In the genomic region with DNA sequence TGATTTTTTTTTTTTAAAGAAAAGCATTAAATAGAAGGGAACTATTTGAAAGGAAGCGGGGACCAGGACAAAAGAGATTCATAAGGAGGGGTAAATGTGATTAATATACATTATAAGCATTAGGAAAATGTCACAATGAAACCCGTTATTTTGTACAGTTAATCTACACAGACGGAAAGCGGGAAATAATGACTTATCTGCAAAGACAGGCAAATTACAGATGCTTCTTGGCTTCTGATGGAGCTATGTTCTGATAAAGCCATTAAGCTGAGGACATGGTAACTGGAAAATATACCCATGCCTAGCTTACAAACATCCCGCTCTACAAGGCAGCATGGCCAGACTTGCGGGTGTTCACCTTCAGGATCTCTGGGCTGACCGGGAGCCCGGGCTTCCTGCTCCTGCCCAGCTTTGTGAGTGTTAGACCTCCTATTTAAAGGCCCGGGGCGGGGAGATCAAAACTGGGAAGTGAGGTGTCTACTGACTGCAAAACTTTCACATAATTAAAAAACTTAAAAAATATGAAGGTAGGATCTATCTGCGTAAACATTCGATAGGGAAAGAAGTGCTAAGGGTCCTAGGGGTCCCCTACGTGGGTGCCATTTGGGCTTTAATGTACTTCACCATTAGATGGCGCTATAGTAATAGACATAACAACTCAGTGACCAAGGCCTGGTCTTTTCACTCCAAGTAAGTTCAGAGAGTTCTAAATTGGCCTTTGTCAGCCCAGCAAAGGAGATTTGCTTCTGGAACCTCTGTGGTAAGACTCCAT, we compare ENCODE assay signal across 8 mouse cellular contexts. TPM values are rescaled to one million over a fixed set of nuclear protein-coding genes. Genes with fewer than 3 reads are reported as not detected.
DNase-seq lines count a peak whose midpoint lies in the region; ATAC-seq lines count a peak whose summit lies in the region.

No protein-coding gene starts in this region.

- peak; percentile 23 for DNase-seq in right cerebral cortex, adult 18-20 months
- DNase-seq in right cerebral cortex, postnatal 14 days, result no peak
- DNase-seq in cerebellum, postnatal 10 days, result peak; percentile 56 to 82
- DNase-seq in heart, adult 9 months (ENCODE audit: low spot score in 2 of 2), result peak; percentile 49 to 66
- peak; percentile 58 for DNase-seq in kidney, postnatal 14 days
- DNase-seq in spleen, postnatal 4 days (ENCODE audit: low spot score in 2 of 2), result no peak
- DNase-seq in left cerebral cortex, adult 11 months (ENCODE audit: low spot score), result no peak

- 0 out of 2 replicates have a peak, but pooled peaks have one; percentile 33 for ATAC-seq in megakaryocyte, adult 5-6 weeks (ENCODE audit: poor library complexity, severe bottlenecking)

RNA-seq across cellular contexts. Expression of gene Ahctf1, which starts 55.5 kb away (rescaled TPM):
- total RNA-seq in megakaryocyte, adult 5-6 weeks (2015), result 25.4 and 26.5 TPM in 2 replicates
- 28.3 and 31.5 TPM in 2 replicates for total RNA-seq in megakaryocyte, adult 5-6 weeks (2017)

RNA-seq across cellular contexts. Expression of gene Gm10518, which starts 55.8 kb away (rescaled TPM):
- not detected in 2 replicates for total RNA-seq in megakaryocyte, adult 5-6 weeks (2015)
- 0.12 and 0.18 TPM in 2 replicates for total RNA-seq in megakaryocyte, adult 5-6 weeks (2017)

Comparison
In these comparisons a context has a peak if more than half of its experiments do, and no peak if none do; other contexts are left out.
1. DNase-seq: peak in right cerebral cortex, adult 18-20 months (single experiment), cerebellum, postnatal 10 days (2 of 2), heart, adult 9 months (2 of 2) and kidney, postnatal 14 days (single experiment); none in right cerebral cortex, postnatal 14 days (single experiment), spleen, postnatal 4 days (0 of 2) and left cerebral cortex, adult 11 months (single experiment).